Mouse (Mus musculus) embryo, embryonic 9.5 days (tissue): ENCODE data around the gene Gm10803.

ENCODE experiments used
- DNase-seq: peaks from one replicate; pipeline ENCODE4 v3.0.0-alpha.2; 2017; ENCODE audit errors: extremely low spot score

Gm10803 gene

GRCm38 (mm10) chr2:93592164-93592790 lies 31.9 kb downstream of the Gm10803 start:
- DNase-seq, result no peak

- DNase-seq, result no peak
Observed at GRCm38 (mm10) chr2:93593121-93593520, 32.8 kb downstream of the Gm10803 start.

GRCm38 (mm10) chr2:93597145-93597544 lies 36.8 kb downstream of the Gm10803 start:
- no peak for DNase-seq

- DNase-seq, result no peak
Observed at GRCm38 (mm10) chr2:93599731-93600130, 39.4 kb downstream of the Gm10803 start.

- DNase-seq, result no peak
Observed at GRCm38 (mm10) chr2:93604601-93605285, 44.4 kb downstream of the Gm10803 start.

GRCm38 (mm10) chr2:93608800-93609199 lies 48.4 kb downstream of the Gm10803 start:
- DNase-seq, result no peak

GRCm38 (mm10) chr2:93613020-93613419 lies 52.7 kb downstream of the Gm10803 start:
- no peak for DNase-seq
